ENCODE assay signal across 9 mouse cellular contexts in genomic region chr2:126457759-126458158, GRCm38 (mm10). TPM values are rescaled to one million over a fixed set of nuclear protein-coding genes. Genes with fewer than 3 reads are reported as not detected.
DNase-seq lines count a peak whose midpoint lies in the region; ATAC-seq and TF ChIP-seq lines count a peak whose summit lies in the region.
"Not testable (repeated sequence)": the region's sequence is repeated elsewhere in the genome, so short reads cannot be mapped to it uniquely, and the experiment has no call there.
"Had no signal": no experiment of that assay in that cellular context is flagged by ENCODE, and none has a peak within 500 bp of the region (broad histone marks: within the 10 kb centered on the region; RNA-seq: fewer than 3 reads in every experiment).

No protein-coding gene starts in this region.

- H3K36me3 ChIP-seq in MEL (ENCODE audit: control insufficient read depth in 1 of 2, insufficient read depth in 2 of 2, low read length in 2 of 2); heart, adult 2 months (ENCODE audit: control insufficient read depth, insufficient read depth, low read length); intestine, postnatal 0 days (ENCODE audit: control insufficient read depth, insufficient read depth); liver, postnatal 0 days (replicated peaks; ENCODE audit: insufficient read depth, low read length); midbrain, postnatal 0 days (ENCODE audit: insufficient read depth, low read length): not testable (repeated sequence)

- TF ChIP-seq POLR2A in MEL (IDR thresholded peaks at IDR 0.05; ENCODE audit: control insufficient read depth in 1 of 2, insufficient read depth in 1 of 2, low read depth in 1 of 2, low read length in 2 of 2, poor library complexity in 1 of 2); heart, adult 2 months (IDR thresholded peaks at IDR 0.05; ENCODE audit: insufficient read depth, low read depth, low read length): not testable (repeated sequence)

- not testable (repeated sequence) for ATAC-seq in intestine, postnatal 0 days; liver, postnatal 0 days; midbrain, postnatal 0 days (ENCODE audit: low FRiP score)

- H3K9me3 ChIP-seq in MEL (replicated peaks; ENCODE audit: insufficient read depth, low read length); intestine, postnatal 0 days (ENCODE audit: control insufficient read depth); liver, postnatal 0 days (ENCODE audit: low read length); midbrain, postnatal 0 days (ENCODE audit: low read length): not testable (repeated sequence)

- intact Hi-C loops in heart, adult 2 months (cut with DNase I); left cerebral cortex, adult 2 months (cut with DNase I): not testable (repeated sequence)

- not testable (repeated sequence) for H3K4me2 ChIP-seq in intestine, postnatal 0 days (replicated peaks; ENCODE audit: low read depth); liver, postnatal 0 days (ENCODE audit: low read depth, low read length); midbrain, postnatal 0 days (ENCODE audit: low read depth, low read length, poor library complexity, severe bottlenecking)

- TF ChIP-seq EP300 in MEL (IDR thresholded peaks at IDR 0.05; ENCODE audit: low read depth in 1 of 2, low read length in 2 of 2); heart, adult 2 months (IDR thresholded peaks at IDR 0.05; ENCODE audit: insufficient read depth, low read depth, low read length); liver, postnatal 0 days (IDR thresholded peaks at IDR 0.05; ENCODE audit: low read depth): not testable (repeated sequence)

- not testable (repeated sequence) for H3K27ac ChIP-seq in MEL (ENCODE audit: control insufficient read depth, low read depth, low read length); heart, adult 2 months; intestine, postnatal 0 days (ENCODE audit: low read depth, low read length); left cerebral cortex, adult 2 months; liver, postnatal 0 days (ENCODE audit: low read depth); midbrain, postnatal 0 days (ENCODE audit: low read depth, low read length)

- H3K9ac ChIP-seq in MEL (ENCODE audit: control insufficient read depth, low read depth, low read length, poor library complexity, severe bottlenecking); heart, adult 2 months (ENCODE audit: low read depth, low read length); intestine, postnatal 0 days (ENCODE audit: low read depth, low read length); liver, postnatal 0 days (replicated peaks); midbrain, postnatal 0 days (replicated peaks; ENCODE audit: low read length, poor library complexity, severe bottlenecking): not testable (repeated sequence)

- peak; percentile 32 for DNase-seq in 3T3-L1 (ENCODE audit: low read depth, low spot score)
- DNase-seq in MEL (ENCODE audit: low read depth, low spot score); heart, adult 2 months; left cerebral cortex, adult 2 months (ENCODE audit: extremely low spot score in 1 of 2, low spot score in 2 of 2); liver, postnatal 0 days; midbrain, postnatal 0 days (ENCODE audit: low spot score): not testable (repeated sequence)
- DNase-seq in T-cell, adult 2 months (ENCODE audit: low spot score): peak; percentile 13

- not testable (repeated sequence) for H3K79me2 ChIP-seq in MEL (ENCODE audit: control insufficient read depth, insufficient read depth, low read length, poor library complexity); heart, adult 2 months (replicated peaks; ENCODE audit: control insufficient read depth, insufficient read depth, low read length)

- not testable (repeated sequence) for H3K4me3 ChIP-seq in MEL (ENCODE audit: control insufficient read depth in 1 of 2, insufficient read depth in 1 of 2, low read depth in 2 of 2, low read length in 2 of 2); heart, adult 2 months; intestine, postnatal 0 days (ENCODE audit: low read depth, low read length); left cerebral cortex, adult 2 months; liver, postnatal 0 days (ENCODE audit: low read depth, low read length); midbrain, postnatal 0 days (ENCODE audit: low read depth, low read length)

- peak; percentile 22 for TF ChIP-seq RAD21 in MEL (IDR thresholded peaks at IDR 0.05; ENCODE audit: low read depth, low read length)

- peak; percentile 12 to 42 (median 20); a peak in 4 of 6 replicates for TF ChIP-seq CTCF in MEL (IDR thresholded peaks at IDR 0.05 in 2 of 3, conservative IDR thresholded peaks at IDR 0.05 in 1 of 3; ENCODE audit: control insufficient read depth in 1 of 3, insufficient read depth in 1 of 3, low read depth in 2 of 3, low read length in 3 of 3, poor library complexity in 1 of 3, severe bottlenecking in 1 of 3)
- TF ChIP-seq CTCF in heart, adult 2 months (IDR thresholded peaks at IDR 0.05): peak; percentile 58
- peak; percentile 39 for TF ChIP-seq CTCF in intestine, postnatal 0 days (IDR thresholded peaks at IDR 0.05; ENCODE audit: low read depth)
- TF ChIP-seq CTCF in left cerebral cortex, adult 2 months (IDR thresholded peaks at IDR 0.05): peak; percentile 40
- TF ChIP-seq CTCF in liver, postnatal 0 days (IDR thresholded peaks at IDR 0.05; ENCODE audit: low read depth): peak; percentile 42
- peak; percentile 34 for TF ChIP-seq CTCF in midbrain, postnatal 0 days (IDR thresholded peaks at IDR 0.05)

- not testable (repeated sequence) for H3K27me3 ChIP-seq in MEL (ENCODE audit: control insufficient read depth in 1 of 2, insufficient read depth in 2 of 2, low read length in 2 of 2); heart, adult 2 months (ENCODE audit: control insufficient read depth, insufficient read depth, low read length); intestine, postnatal 0 days (replicated peaks; ENCODE audit: control insufficient read depth, insufficient read depth, low read length); liver, postnatal 0 days (ENCODE audit: insufficient read depth, low read length); midbrain, postnatal 0 days (ENCODE audit: insufficient read depth, low read length)

- WGBS in heart, adult 2 months: 11% methylated on average over 2 of the region's 2 CpGs
- 59% methylated on average over 2 of the region's 2 CpGs for WGBS in intestine, postnatal 0 days
- 37% methylated on average over 2 of the region's 2 CpGs for WGBS in liver, postnatal 0 days (ENCODE audit: insufficient replicate concordance)
- 49% methylated on average over 2 of the region's 2 CpGs for WGBS in midbrain, postnatal 0 days

- H3K4me1 ChIP-seq in MEL (ENCODE audit: control insufficient read depth in 1 of 2, insufficient read depth in 2 of 2, low read length in 2 of 2); heart, adult 2 months (ENCODE audit: control insufficient read depth, insufficient read depth, low read length); intestine, postnatal 0 days (replicated peaks; ENCODE audit: control insufficient read depth, insufficient read depth, low read length); liver, postnatal 0 days (ENCODE audit: insufficient read depth); midbrain, postnatal 0 days (ENCODE audit: insufficient read depth, low read length): not testable (repeated sequence)

TF ChIP-seq in MEL, 35 proteins besides CTCF, POLR2A, EP300 and RAD21:
- TF ChIP-seq ZC3H11A (IDR thresholded peaks at IDR 0.05; ENCODE audit: low read depth, low read length) (0 out of 2 replicates have a peak, but pooled peaks have one; percentile 20), SMC3 (IDR thresholded peaks at IDR 0.05; ENCODE audit: low read depth, low read length) (peak; percentile 37)
TF ChIP-seq in MEL: peak in this region for 2; not testable (repeated sequence) for 33.

RNA-seq across cellular contexts. Expression of gene Atp8b4, which starts 42.7 kb away (rescaled TPM):
- total RNA-seq in MEL (2012; rRNA removed): not detected in 2 replicates
- not detected for polyA plus RNA-seq in MEL (2012; ENCODE audit: insufficient read depth in 1 of 2, insufficient read length in 2 of 2, low read depth in 1 of 2, low replicate concordance in 2 of 2, missing spikeins in 1 of 2)
- under 1 TPM; 0.43 to 0.73 TPM for total RNA-seq in heart, adult 2 months (2021)
- polyA plus RNA-seq in heart, adult 2 months (2012; rRNA removed): 0.29 and 0.31 TPM in 2 replicates
- 0.07 and 0.12 TPM in 2 replicates for polyA plus RNA-seq in intestine, postnatal 0 days (2015; fragmentation: Nextera tagmentation; extraction: Ambion mirVana)
- total RNA-seq in left cerebral cortex, adult 2 months (2021): under 1 TPM in 1 of 2 experiments, not detected in 1; 0.09 TPM
- polyA plus RNA-seq in liver, postnatal 0 days (2015; fragmentation: Nextera tagmentation; extraction: Ambion mirVana): 3.4 and 5.2 TPM in 2 replicates
- total RNA-seq in midbrain, postnatal 0 days (2014; rRNA removed): 0.14 and 0.22 TPM in 2 replicates
- polyA plus RNA-seq in midbrain, postnatal 0 days (2015; fragmentation: Nextera tagmentation; extraction: Ambion mirVana): not detected in 2 replicates
- total RNA-seq: forebrain, postnatal 0 days had no signal
